Mouse (Mus musculus): Measurements from ENCODE around the gene Tmem236. TPM values are rescaled to one million over a fixed set of nuclear protein-coding genes. Genes with fewer than 3 reads are reported as not detected.

Tmem236 gene
- polyA plus RNA-seq (2015; fragmentation: Nextera tagmentation; extraction: Ambion mirVana) = 0.05 and 0.11 TPM in 2 replicates

DNA sequence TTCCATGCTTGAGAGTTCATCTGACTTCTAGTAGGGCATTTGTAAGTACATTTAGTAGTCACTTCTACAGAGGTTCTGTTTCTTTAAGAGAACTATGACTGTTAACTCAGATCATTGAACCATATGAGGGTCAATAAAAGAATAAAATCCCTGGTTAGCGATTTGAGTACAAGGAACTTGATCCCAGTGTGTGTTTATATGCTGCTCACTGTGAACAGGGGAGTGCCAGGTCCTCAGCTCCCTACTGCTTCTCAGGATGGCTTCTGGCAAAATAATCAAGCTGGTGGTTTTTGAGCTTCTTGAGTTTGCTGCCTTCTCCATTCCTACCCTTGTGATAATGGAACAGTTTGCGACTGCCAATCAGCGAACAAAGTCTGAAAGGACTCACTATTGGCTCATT, at the start of gene Tmem236:
Gene Tmem236, plus strand, starts transcription at position 190 of the 400 bp plus-strand sequence.
- no peak within 1 kb of the TSS for H3K4me2 ChIP-seq
- H3K36me3 ChIP-seq = no peaks in the 10 kb centered on the region
- no peak within 1 kb of the TSS for H3K27ac ChIP-seq (replicated peaks)
- no peaks in the 10 kb centered on the region for H3K27me3 ChIP-seq (replicated peaks)
- H3K4me1 ChIP-seq = no peaks in the 10 kb centered on the region
- no peak for ATAC-seq (ENCODE audit: extremely low read depth, insufficient number of reproducible peaks, low FRiP score, low TSS enrichment)
- H3K4me3 ChIP-seq = no peak within 1 kb of the TSS
- 82% methylated on average over 3 of the region's 3 CpGs for WGBS
- no peak within 1 kb of the TSS for H3K9ac ChIP-seq
- no peaks in the 10 kb centered on the region for H3K9me3 ChIP-seq

DNA sequence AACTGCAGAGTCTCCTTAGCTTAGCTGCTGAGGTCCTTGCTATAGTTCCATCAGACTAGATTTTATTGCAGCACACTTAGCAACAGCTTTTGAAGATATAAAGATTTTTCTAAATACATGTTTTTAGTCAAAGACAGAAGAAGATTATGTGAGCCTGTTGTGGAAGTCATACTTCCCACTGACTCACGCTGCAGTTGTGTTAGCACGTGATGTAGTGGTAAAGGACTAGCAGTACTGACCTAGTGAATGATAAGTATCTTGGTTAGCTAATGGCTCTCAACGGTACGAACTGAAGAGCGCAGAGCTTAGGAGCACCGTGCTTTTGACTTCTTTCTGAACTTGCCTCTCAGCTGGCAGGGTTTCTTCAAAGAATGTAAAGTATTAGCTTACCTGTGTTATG, 47.9 kb upstream of the Tmem236 start:
- Histone ChIP-seq H3K27me3 (replicated peaks) (no peaks in the 10 kb centered on the region), H3K4me3 (no peak overlapping the region), H3K4me2 (no peak overlapping the region), H3K9me3 (no peaks in the 10 kb centered on the region), H3K36me3 (peaks cover 38% of the 10 kb centered on the region), H3K27ac (replicated peaks) (no peak overlapping the region), H3K4me1 (no peaks in the 10 kb centered on the region), H3K9ac (no peak overlapping the region)
- ATAC-seq (ENCODE audit: extremely low read depth, insufficient number of reproducible peaks, low FRiP score, low TSS enrichment) = no peak
- WGBS = 87% methylated on average over 6 of the region's 6 CpGs

DNA sequence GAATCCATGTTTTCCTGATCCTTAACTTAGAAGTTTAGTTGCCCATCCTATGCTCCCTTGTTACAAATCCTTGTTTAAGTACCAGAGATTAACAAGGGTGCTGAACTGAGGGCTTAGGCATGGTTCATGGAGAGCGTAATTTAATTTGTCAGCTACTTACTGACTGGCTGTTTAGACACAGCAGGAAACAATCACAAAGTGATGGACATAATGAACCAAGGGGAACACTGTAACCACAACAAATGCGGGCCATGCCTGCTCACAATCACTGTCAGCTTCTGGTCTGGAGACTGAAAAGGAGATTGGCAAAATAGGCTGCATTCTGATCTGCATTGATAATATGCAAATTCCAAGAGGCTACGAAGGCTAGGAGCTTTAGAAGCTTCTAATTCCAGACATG, 46.7 kb upstream of the Tmem236 start:
- H3K4me3 ChIP-seq = no peak overlapping the region
- H3K27me3 ChIP-seq (replicated peaks) = no peaks in the 10 kb centered on the region
- no peak overlapping the region for H3K4me2 ChIP-seq
- H3K27ac ChIP-seq (replicated peaks) = no peak overlapping the region
- H3K4me1 ChIP-seq = no peaks in the 10 kb centered on the region
- WGBS = 68% methylated on average over 3 of the region's 3 CpGs
- no peak for ATAC-seq (ENCODE audit: extremely low read depth, insufficient number of reproducible peaks, low FRiP score, low TSS enrichment)
- no peaks in the 10 kb centered on the region for H3K9me3 ChIP-seq
- H3K36me3 ChIP-seq = peaks cover 49% of the 10 kb centered on the region
- H3K9ac ChIP-seq = no peak overlapping the region

DNA sequence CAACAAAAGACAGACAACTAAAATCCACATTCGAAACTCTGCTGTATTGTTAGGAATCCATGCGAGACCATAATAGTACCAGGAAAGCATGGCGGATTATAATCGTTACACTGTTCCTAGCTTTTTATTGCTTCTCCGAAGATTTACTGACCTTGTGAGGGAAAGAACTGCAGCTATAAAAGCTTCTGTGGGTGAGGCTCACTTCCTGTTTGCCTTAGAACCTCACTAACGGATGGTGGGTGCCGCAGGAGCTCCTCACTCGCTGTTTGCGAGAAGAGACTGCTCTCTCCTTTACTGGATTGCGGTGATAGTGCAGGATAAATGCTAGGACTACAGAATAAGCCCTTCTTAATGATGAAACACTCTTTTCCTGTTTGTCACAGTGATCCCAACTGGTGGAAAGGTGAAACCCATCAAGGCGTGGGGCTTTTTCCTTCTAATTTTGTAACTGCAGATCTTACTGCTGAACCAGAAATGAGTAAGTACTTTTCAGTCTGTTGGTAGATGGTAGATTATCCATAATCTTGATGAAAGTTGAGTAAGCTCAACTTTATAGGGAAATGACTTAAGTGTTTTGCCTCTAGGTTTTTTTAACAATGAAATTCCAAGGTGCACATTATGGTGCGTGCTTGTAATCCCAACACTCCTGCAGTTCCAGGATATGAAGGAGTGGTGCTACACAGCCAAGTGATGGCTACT, 43.5 kb upstream of the Tmem236 start:
- no peak overlapping the region for H3K4me2 ChIP-seq
- no peak overlapping the region for H3K4me3 ChIP-seq
- H3K9me3 ChIP-seq = no peaks in the 10 kb centered on the region
- ATAC-seq (ENCODE audit: extremely low read depth, insufficient number of reproducible peaks, low FRiP score, low TSS enrichment) = no peak
- no peaks in the 10 kb centered on the region for H3K4me1 ChIP-seq
- peaks cover 63% of the 10 kb centered on the region for H3K36me3 ChIP-seq
- WGBS = 84% methylated on average over 12 of the region's 12 CpGs
- no peak overlapping the region for H3K27ac ChIP-seq (replicated peaks)
- H3K27me3 ChIP-seq (replicated peaks) = no peaks in the 10 kb centered on the region
- no peak overlapping the region for H3K9ac ChIP-seq

DNA sequence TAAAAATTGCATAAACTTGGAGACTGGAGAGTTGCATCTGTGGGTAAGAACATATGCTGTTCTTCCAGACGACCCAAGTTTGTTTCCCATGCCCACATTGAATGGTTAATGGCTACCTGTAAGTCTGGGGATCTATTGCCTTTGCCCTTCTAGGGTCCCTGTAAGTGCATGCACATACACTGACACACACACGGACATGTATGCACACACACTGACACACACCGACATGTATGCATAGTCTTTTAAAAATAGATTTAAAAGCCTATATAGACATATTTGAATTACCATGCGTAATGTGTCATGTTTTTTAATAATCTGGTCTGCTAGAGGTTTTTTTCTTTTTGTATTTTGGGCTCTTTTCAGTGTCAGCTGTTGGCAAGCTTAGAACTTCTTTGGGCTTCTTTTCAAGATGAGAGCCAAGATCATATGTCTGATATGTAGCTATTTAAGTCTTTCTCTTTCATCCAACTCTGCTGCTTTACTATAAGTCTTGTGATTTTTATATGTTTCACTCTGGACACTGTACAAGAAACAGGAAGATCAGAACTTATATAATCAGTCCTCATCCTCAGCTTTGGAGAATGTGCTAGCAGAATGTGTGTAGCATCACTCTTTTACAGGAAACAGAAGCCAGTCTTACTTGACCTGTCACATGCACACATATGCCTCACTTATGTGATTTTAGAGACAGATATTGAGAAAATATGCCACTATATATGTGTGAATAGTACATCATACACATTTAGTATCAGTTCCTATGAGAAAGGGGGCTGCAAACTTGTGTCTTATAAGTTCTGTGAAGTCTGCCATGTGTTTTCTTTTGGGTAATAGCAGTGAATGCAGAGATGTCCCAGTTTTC, 41.6 kb upstream of the Tmem236 start:
- no peaks in the 10 kb centered on the region for H3K9me3 ChIP-seq
- H3K36me3 ChIP-seq = peaks cover 64% of the 10 kb centered on the region
- WGBS = 86% methylated on average over 4 of the region's 4 CpGs
- H3K9ac ChIP-seq = no peak overlapping the region
- no peak overlapping the region for H3K4me2 ChIP-seq
- ATAC-seq (ENCODE audit: extremely low read depth, insufficient number of reproducible peaks, low FRiP score, low TSS enrichment) = no peak
- H3K27me3 ChIP-seq (replicated peaks) = no peaks in the 10 kb centered on the region
- no peak overlapping the region for H3K4me3 ChIP-seq
- no peak overlapping the region for H3K27ac ChIP-seq (replicated peaks)
- H3K4me1 ChIP-seq = no peaks in the 10 kb centered on the region

DNA sequence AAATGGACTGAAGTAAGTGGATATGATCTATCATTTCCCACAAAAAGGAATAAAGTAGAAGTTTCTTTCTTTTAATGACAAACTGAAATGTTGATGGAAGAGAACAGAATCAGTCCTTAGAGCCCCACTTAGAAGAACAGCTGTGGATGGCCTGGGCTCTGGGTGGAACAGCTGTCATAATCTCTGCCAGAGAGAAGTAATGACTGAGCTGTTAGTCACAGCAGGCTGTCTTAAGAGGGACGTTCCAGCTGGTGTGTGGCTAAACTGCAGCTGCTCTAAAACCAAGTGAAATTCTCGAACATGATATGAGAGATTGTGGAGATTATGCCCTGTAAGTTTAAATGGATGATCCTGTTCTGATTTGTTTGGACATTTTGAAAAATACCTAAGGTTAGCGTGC, 37.4 kb upstream of the Tmem236 start:
- no peak for ATAC-seq (ENCODE audit: extremely low read depth, insufficient number of reproducible peaks, low FRiP score, low TSS enrichment)
- H3K4me2 ChIP-seq = no peak overlapping the region

DNA sequence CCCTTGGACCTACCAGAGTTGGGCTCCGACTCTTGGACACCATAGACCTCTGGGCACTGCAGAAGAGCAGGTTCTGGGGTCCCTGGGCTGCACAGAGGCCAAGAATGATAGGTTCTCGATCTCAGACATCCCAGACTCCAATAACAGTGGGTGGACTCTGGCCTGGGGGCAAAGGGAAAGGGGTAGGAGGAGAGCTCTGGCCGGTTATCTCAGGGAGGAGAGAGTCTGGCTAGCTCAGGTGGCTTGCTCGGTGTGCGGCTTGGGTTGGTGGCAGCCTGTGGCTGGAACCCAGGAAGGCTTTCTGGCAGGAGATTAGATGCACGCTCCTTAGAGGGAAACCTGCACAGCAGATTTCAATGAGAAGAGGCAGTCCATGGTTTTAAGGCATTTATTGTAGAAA, 34.7 kb upstream of the Tmem236 start:
- Histone ChIP-seq H3K4me2 (no peak overlapping the region), H3K9me3 (no peaks in the 10 kb centered on the region), H3K36me3 (peaks cover 73% of the 10 kb centered on the region), H3K4me1 (peaks cover 10% of the 10 kb centered on the region), H3K4me3 (no peak overlapping the region), H3K9ac (no peak overlapping the region), H3K27ac (replicated peaks) (no peak overlapping the region), H3K27me3 (replicated peaks) (no peaks in the 10 kb centered on the region)
- 72% methylated on average over 6 of the region's 6 CpGs for WGBS
- no peak for ATAC-seq (ENCODE audit: extremely low read depth, insufficient number of reproducible peaks, low FRiP score, low TSS enrichment)

More for the DNA sequence above, 37.4 kb upstream of the Tmem236 start:
- Histone ChIP-seq H3K4me3 (no peak overlapping the region), H3K9ac (no peak overlapping the region), H3K9me3 (no peaks in the 10 kb centered on the region), H3K27me3 (replicated peaks) (no peaks in the 10 kb centered on the region), H3K27ac (replicated peaks) (no peak overlapping the region), H3K36me3 (peaks cover 71% of the 10 kb centered on the region), H3K4me1 (peaks cover 8% of the 10 kb centered on the region)
- 73% methylated on average over 3 of the region's 3 CpGs for WGBS

DNA sequence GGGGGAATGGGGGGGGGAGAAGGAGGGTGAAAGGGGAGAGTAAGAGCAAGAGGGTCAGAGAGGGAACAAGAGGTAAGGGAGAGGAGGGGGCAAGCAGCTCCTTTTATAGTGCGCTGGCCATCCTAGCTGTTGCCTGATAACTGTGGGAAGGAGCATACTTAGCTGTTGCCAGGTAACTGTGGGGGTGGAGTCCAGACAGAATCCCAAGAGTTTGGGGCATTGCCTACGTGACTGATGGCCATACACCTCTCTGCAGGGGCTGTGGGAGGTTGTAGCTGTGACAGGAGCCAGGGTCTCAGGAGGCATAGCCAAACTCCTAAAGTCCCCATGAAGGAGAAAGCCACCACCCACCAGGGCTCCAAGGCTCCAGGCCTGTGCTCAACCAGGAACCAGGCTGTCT, 34.3 kb upstream of the Tmem236 start:
- no peak overlapping the region for H3K27ac ChIP-seq (replicated peaks)
- H3K4me3 ChIP-seq = no peak overlapping the region
- H3K27me3 ChIP-seq (replicated peaks) = no peaks in the 10 kb centered on the region
- H3K9me3 ChIP-seq = no peaks in the 10 kb centered on the region
- peaks cover 77% of the 10 kb centered on the region for H3K36me3 ChIP-seq
- WGBS = 50% methylated on average over 2 of the region's 2 CpGs
- no peak overlapping the region for H3K9ac ChIP-seq
- ATAC-seq (ENCODE audit: extremely low read depth, insufficient number of reproducible peaks, low FRiP score, low TSS enrichment) = no peak
- peaks cover 14% of the 10 kb centered on the region for H3K4me1 ChIP-seq
- no peak overlapping the region for H3K4me2 ChIP-seq

DNA sequence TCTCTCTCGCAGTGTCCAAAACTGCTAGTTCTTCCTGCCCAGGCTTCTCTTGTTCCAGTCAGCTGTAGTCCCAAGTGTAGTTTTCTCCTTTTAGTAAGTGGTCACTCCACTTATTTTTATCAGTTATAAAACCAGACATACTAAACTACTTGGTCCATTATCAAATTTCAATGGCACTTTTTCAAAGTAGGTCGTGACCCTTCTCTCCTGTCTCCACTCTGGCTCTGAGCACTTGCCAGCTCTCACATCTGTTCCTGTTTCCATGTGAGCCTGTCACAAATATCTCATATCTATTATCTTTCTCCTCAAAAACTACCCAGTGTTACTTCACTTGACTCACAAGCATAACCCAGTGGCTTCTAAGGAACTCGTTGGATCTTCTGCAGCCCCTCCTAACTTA, 29.0 kb upstream of the Tmem236 start:
- H3K9me3 ChIP-seq = no peaks in the 10 kb centered on the region
- peaks cover 67% of the 10 kb centered on the region for H3K36me3 ChIP-seq
- peaks cover 13% of the 10 kb centered on the region for H3K4me1 ChIP-seq
- H3K27ac ChIP-seq (replicated peaks) = peak overlapping the region; percentile 48
- H3K4me2 ChIP-seq = no peak overlapping the region
- no peak overlapping the region for H3K9ac ChIP-seq
- no peak overlapping the region for H3K4me3 ChIP-seq
- WGBS = 26% methylated on average over 3 of the region's 3 CpGs
- no peak for ATAC-seq (ENCODE audit: extremely low read depth, insufficient number of reproducible peaks, low FRiP score, low TSS enrichment)
- H3K27me3 ChIP-seq (replicated peaks) = no peaks in the 10 kb centered on the region

DNA sequence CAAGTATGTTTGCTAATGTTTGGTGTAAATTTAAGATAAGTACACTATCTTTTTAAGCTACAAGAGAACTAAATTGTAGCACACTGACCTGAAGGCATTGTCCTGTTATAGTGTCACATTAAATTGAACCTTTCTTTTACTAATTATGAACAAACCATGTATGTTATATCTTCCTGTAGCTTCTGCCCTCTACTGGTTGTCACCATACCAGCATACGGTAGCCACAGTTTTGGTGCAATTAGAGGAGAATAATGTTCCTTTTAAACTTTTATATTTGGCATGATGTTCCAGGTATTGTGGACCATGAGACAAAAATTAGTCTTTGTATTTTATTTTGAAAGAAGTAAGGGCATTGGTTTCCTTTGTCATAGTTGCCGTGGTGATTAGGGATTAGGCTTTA, 27.4 kb upstream of the Tmem236 start:
- Histone ChIP-seq H3K4me1 (peaks cover 13% of the 10 kb centered on the region), H3K4me2 (no peak overlapping the region), H3K4me3 (no peak overlapping the region), H3K9ac (no peak overlapping the region), H3K27me3 (replicated peaks) (no peaks in the 10 kb centered on the region), H3K27ac (replicated peaks) (no peak overlapping the region), H3K9me3 (no peaks in the 10 kb centered on the region), H3K36me3 (peaks cover 56% of the 10 kb centered on the region)
- 91% methylated on average over 2 of the region's 2 CpGs for WGBS
- ATAC-seq (ENCODE audit: extremely low read depth, insufficient number of reproducible peaks, low FRiP score, low TSS enrichment) = no peak

DNA sequence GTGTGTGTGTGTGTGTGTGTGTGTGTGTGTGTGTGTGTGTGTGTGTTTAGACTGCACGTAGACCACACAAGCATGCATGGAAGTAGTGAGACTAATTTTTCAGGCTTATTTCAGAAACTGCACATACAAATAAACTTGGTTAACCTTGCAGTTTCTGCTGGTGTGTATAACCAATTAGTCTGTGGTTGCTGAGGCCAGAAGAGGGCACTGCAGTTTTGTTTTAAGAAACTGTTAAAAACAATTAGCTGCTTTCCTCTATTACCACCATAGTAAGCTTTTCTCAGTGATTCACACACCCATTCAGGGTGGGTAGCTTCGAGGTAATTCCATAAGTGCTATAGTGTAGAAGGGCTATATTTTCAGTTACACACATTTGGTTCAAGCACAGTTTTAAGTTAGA, 23.5 kb upstream of the Tmem236 start:
- H3K9me3 ChIP-seq = no peaks in the 10 kb centered on the region
- no peak for ATAC-seq (ENCODE audit: extremely low read depth, insufficient number of reproducible peaks, low FRiP score, low TSS enrichment)
- H3K4me1 ChIP-seq = no peaks in the 10 kb centered on the region
- H3K27me3 ChIP-seq (replicated peaks) = no peaks in the 10 kb centered on the region
- no peak overlapping the region for H3K4me3 ChIP-seq
- H3K9ac ChIP-seq = no peak overlapping the region
- peaks cover 26% of the 10 kb centered on the region for H3K36me3 ChIP-seq
- H3K27ac ChIP-seq (replicated peaks) = no peak overlapping the region
- H3K4me2 ChIP-seq = no peak overlapping the region
- WGBS = 89% methylated on average over 2 of the region's 2 CpGs

Data from heart, embryonic 13.5 days (tissue).